In the genomic region with DNA sequence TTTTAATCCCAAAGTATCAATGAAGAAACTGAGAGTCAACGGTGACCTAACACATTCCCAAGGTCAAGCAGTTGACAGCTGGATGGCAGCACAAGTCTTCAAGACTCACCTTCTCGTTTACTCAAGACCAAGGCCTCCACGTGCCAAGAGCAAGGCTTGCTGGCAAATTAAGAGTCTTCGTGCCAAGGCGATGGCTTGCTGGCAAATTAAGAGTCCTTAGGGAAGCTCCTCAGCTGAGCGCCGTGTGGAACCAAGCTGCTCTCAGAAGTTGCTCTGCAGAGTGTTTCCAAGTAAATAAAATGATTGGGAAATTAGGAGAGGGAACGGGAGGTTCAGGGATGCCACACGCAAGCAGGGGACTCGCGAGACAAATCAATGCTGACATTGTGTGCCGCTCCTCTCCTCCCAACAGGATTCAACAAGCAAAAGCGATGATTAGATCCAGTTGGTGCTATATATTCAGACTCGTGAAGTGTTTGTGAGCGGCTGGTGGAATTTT, we compare ENCODE assay signal across 25 mouse cellular contexts.
DNase-seq lines count a peak whose midpoint lies in the region; ATAC-seq and TF ChIP-seq lines count a peak whose summit lies in the region.
"Had no signal": no experiment of that assay in that cellular context is flagged by ENCODE, and none has a peak within 500 bp of the region (broad histone marks: within the 10 kb centered on the region; RNA-seq: fewer than 3 reads in every experiment).

No protein-coding gene starts in this region.

- no peak for TF ChIP-seq CTCF in lung, adult 2 months (IDR thresholded peaks at IDR 0.05; ENCODE audit: insufficient read depth, low read length)

- no peak for TF ChIP-seq POLR2A in lung, adult 2 months (IDR thresholded peaks at IDR 0.05; ENCODE audit: borderline replicate concordance, extremely low read depth, low read depth, low read length)

- H3K9ac ChIP-seq in hindbrain, embryonic 16.5 days (ENCODE audit: low read depth, low read length), result no peak overlapping the region
- H3K9ac ChIP-seq in hindbrain, embryonic 11.5 days (ENCODE audit: low read depth, low read length), result no peak overlapping the region
- no peak overlapping the region for H3K9ac ChIP-seq in midbrain, embryonic 14.5 days (replicated peaks; ENCODE audit: low read length)
- H3K9ac ChIP-seq: embryonic facial prominence, embryonic 15.5 days; limb, embryonic 12.5 days; liver, postnatal 0 days; midbrain, embryonic 12.5 days; stomach, embryonic 15.5 days had no signal

- no peak for DNase-seq in hindbrain, embryonic 11.5 days (ENCODE audit: low spot score)
- peak; percentile 40 for DNase-seq in midbrain, embryonic 14.5 days
- DNase-seq in midbrain, embryonic 10.5 days (ENCODE audit: low spot score), result no peak
- peak; percentile 12 for DNase-seq in right cerebral cortex, postnatal 14 days
- DNase-seq in right cerebral cortex, postnatal 36 days (ENCODE audit: low spot score in 2 of 2), result no peak
- no peak for DNase-seq in lung, adult 2 months
- DNase-seq: adrenal gland, adult 2 months; cerebellum, adult 2 months; cerebellum, postnatal 36 days; embryo, embryonic 11 days; heart, postnatal 4 days; kidney, postnatal 25 days; liver, postnatal 0 days; lung, postnatal 10 days; thymus, postnatal 25 days had no signal

- no peaks in the 10 kb centered on the region for H3K4me1 ChIP-seq in hindbrain, embryonic 16.5 days (ENCODE audit: control insufficient read depth, insufficient read depth, low read depth, low read length)
- no peaks in the 10 kb centered on the region for H3K4me1 ChIP-seq in hindbrain, embryonic 11.5 days (replicated peaks; ENCODE audit: control insufficient read depth, insufficient read depth, low read length)
- H3K4me1 ChIP-seq in midbrain, embryonic 14.5 days (ENCODE audit: control insufficient read depth, insufficient read depth, low read length), result no peaks in the 10 kb centered on the region
- H3K4me1 ChIP-seq in midbrain, embryonic 10.5 days, result no peaks in the 10 kb centered on the region
- H3K4me1 ChIP-seq in lung, adult 2 months (ENCODE audit: control insufficient read depth, insufficient read depth, low read length), result no peaks in the 10 kb centered on the region
- H3K4me1 ChIP-seq: embryonic facial prominence, embryonic 15.5 days; heart, embryonic 10.5 days; limb, embryonic 12.5 days; midbrain, embryonic 12.5 days; stomach, embryonic 15.5 days had no signal

- 0 out of 2 replicates have a peak, but pooled peaks have one; percentile 17 for ATAC-seq in hindbrain, embryonic 16.5 days
- ATAC-seq in hindbrain, embryonic 11.5 days (ENCODE audit: low FRiP score), result no peak
- no peak for ATAC-seq in midbrain, embryonic 14.5 days (ENCODE audit: low FRiP score, low TSS enrichment)
- ATAC-seq: intestine, postnatal 0 days; liver, postnatal 0 days had no signal

- WGBS in hindbrain, embryonic 16.5 days, result 56% methylated on average over 15 of the region's 15 CpGs
- WGBS in hindbrain, embryonic 11.5 days, result 80% methylated on average over 15 of the region's 15 CpGs
- WGBS in midbrain, embryonic 14.5 days, result 72% methylated on average over 15 of the region's 15 CpGs
- WGBS in midbrain, embryonic 10.5 days, result 87% methylated on average over 15 of the region's 15 CpGs
- 76% methylated on average over 15 of the region's 15 CpGs for WGBS in lung, adult 2 months

- no peaks in the 10 kb centered on the region for H3K36me3 ChIP-seq in hindbrain, embryonic 16.5 days (ENCODE audit: control insufficient read depth, insufficient read depth, low read length)
- H3K36me3 ChIP-seq in hindbrain, embryonic 11.5 days (ENCODE audit: control insufficient read depth, insufficient read depth, low read length), result no peaks in the 10 kb centered on the region
- no peaks in the 10 kb centered on the region for H3K36me3 ChIP-seq in midbrain, embryonic 14.5 days (ENCODE audit: control insufficient read depth, insufficient read depth, low read length)
- no peaks in the 10 kb centered on the region for H3K36me3 ChIP-seq in midbrain, embryonic 10.5 days
- H3K36me3 ChIP-seq: embryonic facial prominence, embryonic 15.5 days; heart, embryonic 10.5 days; limb, embryonic 12.5 days; midbrain, embryonic 12.5 days; stomach, embryonic 15.5 days had no signal

- H3K4me2 ChIP-seq in hindbrain, embryonic 16.5 days (ENCODE audit: low read length), result no peak overlapping the region
- no peak overlapping the region for H3K4me2 ChIP-seq in hindbrain, embryonic 11.5 days (replicated peaks; ENCODE audit: low read depth, low read length)
- no peak overlapping the region for H3K4me2 ChIP-seq in midbrain, embryonic 14.5 days (ENCODE audit: low read length)
- H3K4me2 ChIP-seq: embryonic facial prominence, embryonic 15.5 days; limb, embryonic 12.5 days; liver, embryonic 11.5 days; midbrain, embryonic 12.5 days; stomach, embryonic 15.5 days had no signal

- no peaks in the 10 kb centered on the region for H3K27me3 ChIP-seq in hindbrain, embryonic 16.5 days (replicated peaks; ENCODE audit: control insufficient read depth, insufficient read depth, low read length)
- H3K27me3 ChIP-seq in hindbrain, embryonic 11.5 days (ENCODE audit: control insufficient read depth, insufficient read depth, low read length), result no peaks in the 10 kb centered on the region
- H3K27me3 ChIP-seq in midbrain, embryonic 14.5 days (ENCODE audit: control insufficient read depth, insufficient read depth, low read length), result no peaks in the 10 kb centered on the region
- no peaks in the 10 kb centered on the region for H3K27me3 ChIP-seq in midbrain, embryonic 10.5 days (ENCODE audit: low read depth, poor library complexity, severe bottlenecking)
- H3K27me3 ChIP-seq: embryonic facial prominence, embryonic 15.5 days; midbrain, embryonic 12.5 days; stomach, embryonic 15.5 days had no signal

- H3K4me3 ChIP-seq in hindbrain, embryonic 16.5 days (ENCODE audit: low read length), result no peak overlapping the region
- H3K4me3 ChIP-seq in hindbrain, embryonic 11.5 days (ENCODE audit: low read depth, low read length), result no peak overlapping the region
- H3K4me3 ChIP-seq in midbrain, embryonic 14.5 days (replicated peaks; ENCODE audit: low read depth, low read length), result no peak overlapping the region
- H3K4me3 ChIP-seq in midbrain, embryonic 10.5 days, result no peak overlapping the region
- no peak overlapping the region for H3K4me3 ChIP-seq in lung, adult 2 months (replicated peaks; ENCODE audit: extremely low read depth, low read depth, low read length)
- H3K4me3 ChIP-seq: embryonic facial prominence, embryonic 15.5 days; heart, embryonic 10.5 days; left cerebral cortex, adult 2 months; limb, embryonic 12.5 days; midbrain, embryonic 12.5 days; myocyte; stomach, embryonic 15.5 days had no signal

- no peak overlapping the region for H3K27ac ChIP-seq in hindbrain, embryonic 16.5 days (ENCODE audit: low read depth, low read length)
- H3K27ac ChIP-seq in hindbrain, embryonic 11.5 days (ENCODE audit: low read depth, low read length), result no peak overlapping the region
- H3K27ac ChIP-seq in midbrain, embryonic 14.5 days (replicated peaks; ENCODE audit: low read depth, low read length), result no peak overlapping the region
- no peak overlapping the region for H3K27ac ChIP-seq in midbrain, embryonic 10.5 days (replicated peaks)
- H3K27ac ChIP-seq: embryonic facial prominence, embryonic 15.5 days; heart, embryonic 10.5 days; left cerebral cortex, adult 2 months; limb, embryonic 12.5 days; midbrain, embryonic 12.5 days; stomach, embryonic 15.5 days had no signal

- no peaks in the 10 kb centered on the region for H3K9me3 ChIP-seq in hindbrain, embryonic 16.5 days (ENCODE audit: control insufficient read depth, low read length)
- no peaks in the 10 kb centered on the region for H3K9me3 ChIP-seq in hindbrain, embryonic 11.5 days (ENCODE audit: control insufficient read depth, low read length)
- no peaks in the 10 kb centered on the region for H3K9me3 ChIP-seq in midbrain, embryonic 14.5 days (ENCODE audit: control insufficient read depth, low read length)
- no peaks in the 10 kb centered on the region for H3K9me3 ChIP-seq in midbrain, embryonic 10.5 days (replicated peaks)
- H3K9me3 ChIP-seq: embryonic facial prominence, embryonic 15.5 days; heart, embryonic 10.5 days; limb, embryonic 12.5 days; midbrain, embryonic 12.5 days; stomach, embryonic 15.5 days had no signal

Comparison
In these comparisons a context has a peak if more than half of its experiments do, and no peak if none do; other contexts are left out.
1. DNase-seq: peak in midbrain, embryonic 14.5 days (single experiment) and right cerebral cortex, postnatal 14 days (single experiment); none in hindbrain, embryonic 11.5 days (single experiment), midbrain, embryonic 10.5 days (single experiment), right cerebral cortex, postnatal 36 days (0 of 2) and lung, adult 2 months (single experiment).